Mouse (Mus musculus) heart, adult 2 months (tissue): ENCODE results near the gene Ptpn7. TPM values are rescaled to one million over a fixed set of nuclear protein-coding genes. Genes with fewer than 3 reads are reported as not detected.

ENCODE experiments used
- DNase-seq, 2 experiments: peaks; one replicate each; pipeline ENCODE4 v3.0.0; 2021
- H3K27ac ChIP-seq: fragments of 200-600 bp; 2 replicates; pipeline ENCODE4 v1.8.1; 2022
- H3K27me3 ChIP-seq: fragments of 200-500 bp; 2 replicates; pipeline ENCODE4 v1.6.1; 2012; ENCODE audit warnings: mild to moderate bottlenecking, low read length, inconsistent platforms, mixed read lengths; ENCODE audit not compliant: control insufficient read depth, insufficient read depth
- H3K36me3 ChIP-seq: fragments of 200-500 bp; 2 replicates; pipeline ENCODE4 v1.6.1; 2012; ENCODE audit warnings: low read length, inconsistent platforms; ENCODE audit not compliant: control insufficient read depth, insufficient read depth
- H3K4me1 ChIP-seq: fragments of 200-500 bp; 2 replicates; pipeline ENCODE4 v1.6.1; 2011; ENCODE audit warnings: low read length; ENCODE audit not compliant: control insufficient read depth, insufficient read depth
- H3K4me3 ChIP-seq: fragments of 200-600 bp; 2 replicates; pipeline ENCODE4 v1.8.1; 2022
- H3K79me2 ChIP-seq: fragments of 200-500 bp; replicated peaks from 2 replicates; pipeline ENCODE4 v1.6.1; 2012; ENCODE audit warnings: mild to moderate bottlenecking, inconsistent platforms, low read length, moderate library complexity, mixed read lengths; ENCODE audit not compliant: control insufficient read depth, insufficient read depth
- H3K9ac ChIP-seq: fragments of 200-500 bp; 2 replicates; pipeline ENCODE4 v1.6.1; 2012; ENCODE audit warnings: low read depth, mild to moderate bottlenecking, control low read depth, inconsistent platforms, low read length, mixed read lengths
- CTCF ChIP-seq: fragments of 200-600 bp; IDR thresholded peaks from 2 replicates; pipeline ENCODE4 v1.8.1; 2022; ENCODE audit warnings: antibody characterized with exemption, mild to moderate bottlenecking, moderate library complexity
- EP300 ChIP-seq: fragments of 200-500 bp; IDR thresholded peaks from 2 replicates; pipeline ENCODE4 v1.6.1; 2011; ENCODE audit warnings: low read depth, low read length, control low read depth; ENCODE audit not compliant: insufficient read depth
- POLR2A ChIP-seq: fragments of 200-500 bp; IDR thresholded peaks from 2 replicates; pipeline ENCODE4 v1.6.1; 2011; ENCODE audit warnings: mild to moderate bottlenecking, low read depth, low read length, control low read depth; ENCODE audit not compliant: insufficient read depth
- WGBS: fragments of 180-500 bp; shearing (Covaris S2); methylation state at CpG from one replicate; pipeline ENCODE4 v1.1.7; 2018; 5-methylcytosine and 5-hydroxymethylcytosine counted together
- intact Hi-C: fragments of 180-260 bp; cut with DNase I; formaldehyde crosslinking; loops from one replicate; pipeline ENCODE4 v1.15.1; 2025
- polyA plus RNA-seq: library from polyadenylated mRNA; depleted of rRNA; stranded (reverse); fragments of >200 nt; gene quantifications from 2 replicates; pipeline ENCODE4 v1.2.3, GENCODE M21; 2012
- total RNA-seq, 2 experiments: library from RNA; stranded (reverse); gene quantifications; 2 replicates each; pipeline ENCODE4 v1.2.3; 2021

The Ptpn7 gene
- total and polyA plus RNA-seq, 3 experiments, result 0.73 to 1.4 (median 0.82) TPM

GRCm38 (mm10) chr1:135169556-135170224, 37.2 kb downstream of the Ptpn7 start:
- no peak for DNase-seq
- no peaks in the 10 kb centered on the region for H3K79me2 ChIP-seq
- no peak overlapping the region; the same call in 1 of the 2 replicates for H3K9ac ChIP-seq
- H3K27me3 ChIP-seq, result no peaks in the 10 kb centered on the region
- peaks cover 3% of the 10 kb centered on the region; the same call in 1 of the 2 replicates for H3K4me1 ChIP-seq
- WGBS, result 18% methylated on average over 12 of the region's 12 CpGs
- H3K36me3 ChIP-seq, result no peaks in the 10 kb centered on the region
- TF ChIP-seq POLR2A (no peak), EP300 (no peak), CTCF (no peak)
- H3K4me3 ChIP-seq, result no peak overlapping the region
- intact Hi-C loops, result no loop called here
- H3K27ac ChIP-seq, result peak overlapping the region; percentile 40

GRCm38 (mm10) chr1:135170299-135170698, 37.8 kb downstream of the Ptpn7 start:
- H3K4me1 ChIP-seq, result peaks cover 3% of the 10 kb centered on the region; the same call in 1 of the 2 replicates
- TF ChIP-seq POLR2A (no peak), EP300 (no peak)
- no peaks in the 10 kb centered on the region for H3K36me3 ChIP-seq
- 44% methylated on average over 10 of the region's 10 CpGs for WGBS
- H3K9ac ChIP-seq, result no peak overlapping the region; the same call in 1 of the 2 replicates
- no peak overlapping the region for H3K4me3 ChIP-seq
- no peak for DNase-seq
- H3K79me2 ChIP-seq, result no peaks in the 10 kb centered on the region
- peak overlapping the region; percentile 40 for H3K27ac ChIP-seq
- no peaks in the 10 kb centered on the region for H3K27me3 ChIP-seq
- intact Hi-C loops, result no loop called here

- DNase-seq, result no peak
- 84% methylated on average over 7 of the region's 7 CpGs for WGBS
- Histone ChIP-seq H3K9ac (no peak overlapping the region), H3K79me2 (no peaks in the 10 kb centered on the region), H3K4me1 (peaks cover 3% of the 10 kb centered on the region; the same call in 1 of the 2 replicates), H3K36me3 (no peaks in the 10 kb centered on the region), H3K4me3 (no peak overlapping the region), H3K27me3 (no peaks in the 10 kb centered on the region), H3K27ac (no peak overlapping the region)
- peak; percentile 45 for TF ChIP-seq CTCF
- no peak for TF ChIP-seq POLR2A
- intact Hi-C loops, result no loop called here
Measured at GRCm38 (mm10) chr1:135171202-135171601, 38.7 kb downstream of the Ptpn7 start.

GRCm38 (mm10) chr1:135171984-135172383, 39.5 kb downstream of the Ptpn7 start:
- Histone ChIP-seq H3K79me2 (no peaks in the 10 kb centered on the region), H3K36me3 (no peaks in the 10 kb centered on the region), H3K9ac (no peak overlapping the region), H3K4me3 (no peak overlapping the region), H3K27ac (no peak overlapping the region), H3K27me3 (no peaks in the 10 kb centered on the region), H3K4me1 (peaks cover 3% of the 10 kb centered on the region; the same call in 1 of the 2 replicates)
- WGBS, result 63% methylated on average over 6 of the region's 6 CpGs
- intact Hi-C loops, result loop anchor here (1.0 kb wide), 2 partner anchors 87 to 196 kb away; no protein-coding TSS in a partner anchor
- TF ChIP-seq POLR2A, result no peak
- peak; percentile 71 for TF ChIP-seq CTCF
- TF ChIP-seq EP300, result peak; percentile 51; the same call in 1 of the 2 replicates
- peak; percentile 38 to 51 for DNase-seq

GRCm38 (mm10) chr1:135173311-135173710, 40.8 kb downstream of the Ptpn7 start:
- no peak overlapping the region for H3K27ac ChIP-seq
- no peak overlapping the region for H3K9ac ChIP-seq
- no peaks in the 10 kb centered on the region for H3K79me2 ChIP-seq
- no peaks in the 10 kb centered on the region for H3K27me3 ChIP-seq
- no peak overlapping the region for H3K4me3 ChIP-seq
- TF ChIP-seq CTCF (no peak), EP300 (no peak), POLR2A (no peak)
- no peaks in the 10 kb centered on the region for H3K36me3 ChIP-seq
- WGBS, result 94% methylated on average over 6 of the region's 6 CpGs
- intact Hi-C loops, result no loop called here
- peaks cover 3% of the 10 kb centered on the region; the same call in 1 of the 2 replicates for H3K4me1 ChIP-seq
- no peak for DNase-seq

- Histone ChIP-seq H3K9ac (no peak overlapping the region), H3K4me3 (no peak overlapping the region), H3K4me1 (peaks cover 2% of the 10 kb centered on the region; the same call in 1 of the 2 replicates), H3K27ac (no peak overlapping the region), H3K36me3 (no peaks in the 10 kb centered on the region), H3K79me2 (no peaks in the 10 kb centered on the region), H3K27me3 (no peaks in the 10 kb centered on the region)
- no peak for TF ChIP-seq EP300
- no peak for TF ChIP-seq CTCF
- no peak for TF ChIP-seq POLR2A
- intact Hi-C loops, result no loop called here
- DNase-seq, result no peak
- WGBS, result 74% methylated on average over 3 of the region's 3 CpGs
Measured at GRCm38 (mm10) chr1:135175176-135175575, 42.7 kb downstream of the Ptpn7 start.
